Mouse (Mus musculus) olfactory bulb, adult 2 months (tissue): ENCODE data around the gene Dlg2.

ENCODE experiments used
- CTCF ChIP-seq: fragments of 200-500 bp; IDR thresholded peaks from 2 replicates; pipeline ENCODE4 v1.5.1; 2012; ENCODE audit warnings: low read depth, mild to moderate bottlenecking, low read length, moderate library complexity; ENCODE audit not compliant: insufficient read depth
- POLR2A ChIP-seq: fragments of 200-500 bp; IDR thresholded peaks from 2 replicates; pipeline ENCODE4 v1.6.1; 2012; ENCODE audit warnings: mild to moderate bottlenecking, low read depth, low read length, moderate library complexity; ENCODE audit not compliant: insufficient read depth

DNA sequence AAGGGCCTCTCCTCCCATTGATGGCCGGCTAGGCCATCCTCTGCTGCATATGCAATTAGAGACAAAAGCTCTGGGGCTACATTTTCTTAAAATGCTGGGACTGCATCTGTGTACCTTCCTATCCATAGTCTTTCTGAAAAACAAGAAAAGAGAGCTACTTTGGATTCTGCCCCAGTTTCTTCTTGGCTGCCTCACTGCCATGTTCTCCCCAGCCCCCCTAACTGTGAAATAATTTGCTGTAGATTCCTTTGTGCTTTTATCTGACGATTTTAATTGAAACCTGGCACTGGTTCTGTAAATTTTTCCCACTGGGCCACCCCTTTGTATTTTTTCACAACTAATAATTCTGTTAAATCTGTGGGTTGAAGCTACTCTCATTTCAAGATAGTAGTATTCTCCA, 1646.8 kb downstream of the Dlg2 start:
- no peak for TF ChIP-seq POLR2A
- TF ChIP-seq CTCF = no peak
